Mouse (Mus musculus) heart, adult 2 months (tissue): Measurements from ENCODE around the gene Thrsp. TPM values are rescaled to one million over a fixed set of nuclear protein-coding genes. Genes with fewer than 3 reads are reported as not detected.

Experiments used
- DNase-seq, 2 experiments: peaks; one replicate each; pipeline ENCODE4 v3.0.0; 2021
- H3K27ac ChIP-seq: fragments of 200-600 bp; 2 replicates; pipeline ENCODE4 v1.8.1; 2022
- H3K27me3 ChIP-seq: fragments of 200-500 bp; 2 replicates; pipeline ENCODE4 v1.6.1; 2012; ENCODE audit warnings: mild to moderate bottlenecking, low read length, inconsistent platforms, mixed read lengths; ENCODE audit not compliant: control insufficient read depth, insufficient read depth
- H3K36me3 ChIP-seq: fragments of 200-500 bp; 2 replicates; pipeline ENCODE4 v1.6.1; 2012; ENCODE audit warnings: low read length, inconsistent platforms; ENCODE audit not compliant: control insufficient read depth, insufficient read depth
- H3K4me1 ChIP-seq: fragments of 200-500 bp; 2 replicates; pipeline ENCODE4 v1.6.1; 2011; ENCODE audit warnings: low read length; ENCODE audit not compliant: control insufficient read depth, insufficient read depth
- H3K4me3 ChIP-seq: fragments of 200-600 bp; 2 replicates; pipeline ENCODE4 v1.8.1; 2022
- H3K79me2 ChIP-seq: fragments of 200-500 bp; replicated peaks from 2 replicates; pipeline ENCODE4 v1.6.1; 2012; ENCODE audit warnings: mild to moderate bottlenecking, inconsistent platforms, low read length, moderate library complexity, mixed read lengths; ENCODE audit not compliant: control insufficient read depth, insufficient read depth
- H3K9ac ChIP-seq: fragments of 200-500 bp; 2 replicates; pipeline ENCODE4 v1.6.1; 2012; ENCODE audit warnings: low read depth, mild to moderate bottlenecking, control low read depth, inconsistent platforms, low read length, mixed read lengths
- CTCF ChIP-seq: fragments of 200-600 bp; IDR thresholded peaks from 2 replicates; pipeline ENCODE4 v1.8.1; 2022; ENCODE audit warnings: antibody characterized with exemption, mild to moderate bottlenecking, moderate library complexity
- EP300 ChIP-seq: fragments of 200-500 bp; IDR thresholded peaks from 2 replicates; pipeline ENCODE4 v1.6.1; 2011; ENCODE audit warnings: low read depth, low read length, control low read depth; ENCODE audit not compliant: insufficient read depth
- POLR2A ChIP-seq: fragments of 200-500 bp; IDR thresholded peaks from 2 replicates; pipeline ENCODE4 v1.6.1; 2011; ENCODE audit warnings: mild to moderate bottlenecking, low read depth, low read length, control low read depth; ENCODE audit not compliant: insufficient read depth
- WGBS: fragments of 180-500 bp; shearing (Covaris S2); methylation state at CpG from one replicate; pipeline ENCODE4 v1.1.7; 2018; 5-methylcytosine and 5-hydroxymethylcytosine counted together
- intact Hi-C: fragments of 180-260 bp; cut with DNase I; formaldehyde crosslinking; loops from one replicate; pipeline ENCODE4 v1.15.1; 2025
- polyA plus RNA-seq: library from polyadenylated mRNA; depleted of rRNA; stranded (reverse); fragments of >200 nt; gene quantifications from 2 replicates; pipeline ENCODE4 v1.2.3, GENCODE M21; 2012
- total RNA-seq, 2 experiments: library from RNA; stranded (reverse); gene quantifications; 2 replicates each; pipeline ENCODE4 v1.2.3; 2021

Thrsp gene
- total and polyA plus RNA-seq, 3 experiments = 68.6 to 171 (median 77.2) TPM

- TF ChIP-seq POLR2A (no peak), CTCF (no peak), EP300 (no peak)
- Histone ChIP-seq H3K36me3 (peaks cover 6% of the 10 kb centered on the region), H3K27ac (peak overlapping the region; percentile 70), H3K4me1 (peaks cover 17% of the 10 kb centered on the region), H3K9ac (no peak overlapping the region), H3K4me3 (no peak overlapping the region), H3K27me3 (no peaks in the 10 kb centered on the region), H3K79me2 (peaks cover 2% of the 10 kb centered on the region; the same call in 1 of the 2 replicates)
- WGBS = 69% methylated on average over 1 of the region's 1 CpGs
- no peak for DNase-seq
- intact Hi-C loops = loop anchor here (2.0 kb wide), 2 partner anchors 13 to 21 kb away; partner anchors contain the start of gene Ndufc2
Observed at GRCm38 (mm10) chr7:97413981-97414380, 3.5 kb downstream of the Thrsp start.

- Histone ChIP-seq H3K9ac (no peak overlapping the region), H3K4me3 (no peak overlapping the region), H3K4me1 (peaks cover 7% of the 10 kb centered on the region), H3K27ac (no peak overlapping the region), H3K27me3 (no peaks in the 10 kb centered on the region), H3K36me3 (peaks cover 6% of the 10 kb centered on the region), H3K79me2 (peaks cover 2% of the 10 kb centered on the region; the same call in 1 of the 2 replicates)
- DNase-seq = no peak
- 80% methylated on average over 3 of the region's 3 CpGs for WGBS
- TF ChIP-seq POLR2A = no peak
- TF ChIP-seq CTCF = peak; percentile 36
- intact Hi-C loops = no loop called here
Observed at GRCm38 (mm10) chr7:97411575-97411974, 6.0 kb downstream of the Thrsp start.

GRCm38 (mm10) chr7:97411106-97411505 is 6.4 kb downstream of the Thrsp start:
- Histone ChIP-seq H3K27ac (no peak overlapping the region), H3K4me3 (no peak overlapping the region), H3K9ac (no peak overlapping the region), H3K36me3 (peaks cover 6% of the 10 kb centered on the region), H3K27me3 (no peaks in the 10 kb centered on the region), H3K4me1 (peaks cover 7% of the 10 kb centered on the region), H3K79me2 (peaks cover 2% of the 10 kb centered on the region; the same call in 1 of the 2 replicates)
- no peak for DNase-seq
- TF ChIP-seq POLR2A = no peak
- no peak for TF ChIP-seq EP300
- no peak for TF ChIP-seq CTCF
- intact Hi-C loops = no loop called here
- 94% methylated on average over 2 of the region's 2 CpGs for WGBS

GRCm38 (mm10) chr7:97407145-97407544 is 10.4 kb downstream of the Thrsp start:
- H3K4me1 ChIP-seq = no peaks in the 10 kb centered on the region; the same call in 1 of the 2 replicates
- no peak for DNase-seq
- H3K36me3 ChIP-seq = peaks cover 8% of the 10 kb centered on the region
- no peaks in the 10 kb centered on the region for H3K79me2 ChIP-seq
- no peaks in the 10 kb centered on the region for H3K27me3 ChIP-seq
- H3K4me3 ChIP-seq = no peak overlapping the region
- H3K27ac ChIP-seq = no peak overlapping the region
- intact Hi-C loops = no loop called here
- no peak overlapping the region for H3K9ac ChIP-seq
- 69% methylated on average over 10 of the region's 10 CpGs for WGBS
- no peak for TF ChIP-seq CTCF
- no peak for TF ChIP-seq POLR2A
- TF ChIP-seq EP300 = no peak

GRCm38 (mm10) chr7:97399960-97400715 is 17.4 kb downstream of the Thrsp start, which contains the start of gene Ndufc2:
Gene Ndufc2, plus strand, starts transcription at chr7:97400003.
- H3K27me3 ChIP-seq = no peaks in the 10 kb centered on the region
- TF ChIP-seq EP300 (peak; percentile 88), POLR2A (peak; percentile 98), CTCF (no peak)
- peak within 1 kb of the TSS; percentile 67 for H3K4me3 ChIP-seq
- H3K36me3 ChIP-seq = peaks cover 11% of the 10 kb centered on the region; the same call in 1 of the 2 replicates
- H3K27ac ChIP-seq = peak within 1 kb of the TSS; percentile 98
- H3K79me2 ChIP-seq = peaks cover 9% of the 10 kb centered on the region
- WGBS = under 1% methylated on average over 54 of the region's 54 CpGs
- intact Hi-C loops = loop anchor here (2.0 kb wide), 1 partner anchor 15 kb away; no protein-coding TSS in a partner anchor
- H3K4me1 ChIP-seq = peaks cover 8% of the 10 kb centered on the region
- peak; percentile 81 to 83 for DNase-seq
- H3K9ac ChIP-seq = peak within 1 kb of the TSS; percentile 98

GRCm38 (mm10) chr7:97398943-97399342 is 18.6 kb downstream of the Thrsp start:
- 90% methylated on average over 6 of the region's 6 CpGs for WGBS
- Histone ChIP-seq H3K4me1 (peaks cover 8% of the 10 kb centered on the region), H3K9ac (no peak overlapping the region), H3K27ac (no peak overlapping the region), H3K4me3 (no peak overlapping the region), H3K36me3 (peaks cover 10% of the 10 kb centered on the region; the same call in 1 of the 2 replicates), H3K27me3 (no peaks in the 10 kb centered on the region), H3K79me2 (peaks cover 9% of the 10 kb centered on the region)
- no peak for TF ChIP-seq CTCF
- no peak for TF ChIP-seq POLR2A
- no peak for TF ChIP-seq EP300
- intact Hi-C loops = no loop called here
- DNase-seq = no peak
